Mouse (Mus musculus) thymus, adult 2 months (tissue): ENCODE data around the gene Cntrob.

ENCODE experiments used
- CTCF ChIP-seq: fragments of 200-500 bp; IDR thresholded peaks from 2 replicates; pipeline ENCODE4 v1.5.1; 2012; ENCODE audit warnings: mild to moderate bottlenecking, control low read depth, low read length, moderate library complexity, borderline replicate concordance; ENCODE audit not compliant: control insufficient read depth, poor library complexity, insufficient read depth; ENCODE audit errors: extremely low read depth
- POLR2A ChIP-seq: fragments of 200-500 bp; IDR thresholded peaks from 2 replicates; pipeline ENCODE4 v1.6.1; 2012; ENCODE audit warnings: mild to moderate bottlenecking, low read length, control low read depth, moderate library complexity; ENCODE audit not compliant: control insufficient read depth, poor library complexity, insufficient read depth; ENCODE audit errors: extremely low read depth

DNA sequence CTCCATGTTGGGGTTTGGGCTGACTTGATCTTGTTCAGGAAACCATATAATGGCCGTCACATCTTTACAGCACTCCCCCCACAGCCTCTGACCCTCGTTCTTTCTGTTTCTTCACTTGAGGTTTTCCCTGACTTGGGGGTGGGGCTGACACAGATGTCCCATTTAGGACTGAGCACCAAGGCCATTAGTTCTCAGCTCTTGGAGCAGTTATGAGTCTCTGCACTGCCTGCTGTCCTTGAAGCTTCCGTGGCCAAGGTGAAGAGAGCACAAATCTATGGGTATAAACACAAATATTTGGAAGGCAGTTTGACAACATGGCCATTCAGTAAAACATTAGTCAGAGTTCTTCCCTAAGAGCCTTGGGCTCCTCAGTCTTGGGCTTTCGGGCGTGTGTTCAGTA is 73.5 kb downstream of the Cntrob start:
- TF ChIP-seq POLR2A (no peak), CTCF (no peak)
